Mouse (Mus musculus) E14TG2a.4 (cell line): ENCODE measurements around the gene Pheta2.
"Not testable (repeated sequence)": the region's sequence is repeated elsewhere in the genome, so short reads cannot be mapped to it uniquely, and the experiment has no call there.

Experiments used
- CTCF ChIP-seq: conservative IDR thresholded peaks from 2 replicates; pipeline ENCODE4 v1.5.1; 2014; ENCODE audit warnings: low read length
- NANOG ChIP-seq: IDR thresholded peaks from 2 replicates; pipeline ENCODE4 v1.6.1; 2014; ENCODE audit warnings: borderline replicate concordance, low read length, mixed read lengths
- POU5F1 ChIP-seq: IDR thresholded peaks from 2 replicates; pipeline ENCODE4 v1.6.1; 2014; ENCODE audit warnings: low read length, borderline replicate concordance

DNA sequence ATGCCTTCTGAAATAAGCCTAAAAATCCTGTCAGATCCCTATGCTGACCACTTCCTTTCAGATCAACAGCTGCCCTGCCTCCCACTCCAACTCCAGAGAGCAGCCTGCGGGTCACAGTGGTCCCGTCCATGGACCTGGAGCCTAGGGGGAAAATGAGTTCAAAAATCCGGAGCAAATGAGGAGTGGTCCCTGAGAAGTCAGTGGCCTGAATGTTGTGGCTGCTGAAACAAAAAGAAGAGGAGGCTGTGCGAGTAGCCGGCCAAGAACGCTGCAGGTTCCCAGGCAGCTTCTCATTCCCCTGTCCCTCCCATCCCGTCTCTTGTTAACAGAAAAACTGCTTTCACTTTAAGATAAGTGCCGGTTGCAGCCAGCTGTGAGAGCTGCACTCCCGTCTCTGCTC is 25.8 kb downstream of the Pheta2 start:
- not testable (repeated sequence) for TF ChIP-seq CTCF, NANOG, POU5F1
